Mouse (Mus musculus) gastrocnemius, adult 2 months (tissue): ENCODE data around the gene Med25. TPM values are rescaled to one million over a fixed set of nuclear protein-coding genes. Genes with fewer than 3 reads are reported as not detected.
"Not testable (repeated sequence)": the region's sequence is repeated elsewhere in the genome, so short reads cannot be mapped to it uniquely, and the experiment has no call there.

ENCODE experiments used
- DNase-seq: peaks from one replicate; pipeline ENCODE4 v3.0.0; 2022
- H3K27ac ChIP-seq: fragments of 200-600 bp; 2 replicates; pipeline ENCODE4 v1.8.1; 2022; ENCODE audit warnings: mild to moderate bottlenecking
- H3K4me3 ChIP-seq: fragments of 200-600 bp; 2 replicates; pipeline ENCODE4 v1.8.1; 2022; ENCODE audit warnings: mild to moderate bottlenecking, moderate library complexity
- CTCF ChIP-seq: fragments of 200-600 bp; IDR thresholded peaks from 2 replicates; pipeline ENCODE4 v1.8.1; 2022; ENCODE audit warnings: antibody characterized with exemption, mild to moderate bottlenecking, moderate library complexity
- intact Hi-C: fragments of 180-260 bp; cut with DNase I; formaldehyde crosslinking; loops from one replicate; pipeline ENCODE4 v1.15.1; 2025
- total RNA-seq, 2 experiments: library from RNA; stranded (reverse); gene quantifications; 2 replicates each; pipeline ENCODE4 v1.2.3; 2021

The Med25 gene
- total RNA-seq, 2 experiments from 2014 or later, result 53.1 to 68.5 TPM

GRCm38 (mm10) chr7:44890180-44890579, 2.3 kb downstream of the Med25 start:
- H3K4me3 ChIP-seq, result no peak overlapping the region
- no peak overlapping the region for H3K27ac ChIP-seq
- no peak for TF ChIP-seq CTCF
- DNase-seq, result no peak
- intact Hi-C loops, result no loop called here

GRCm38 (mm10) chr7:44888256-44889105, 4.0 kb downstream of the Med25 start:
- peak; percentile 61 for DNase-seq
- intact Hi-C loops, result no loop called here
- Histone ChIP-seq H3K27ac (peak overlapping the region; percentile 75), H3K4me3 (no peak overlapping the region)
- TF ChIP-seq CTCF, result no peak

- Histone ChIP-seq H3K4me3 (no peak overlapping the region), H3K27ac (peak overlapping the region; percentile 75; the same call in 1 of the 2 replicates)
- TF ChIP-seq CTCF, result no peak
- DNase-seq, result no peak
- intact Hi-C loops, result loop anchor here (2.0 kb wide), 1 partner anchor 14 kb away; no protein-coding TSS in a partner anchor
Measured at GRCm38 (mm10) chr7:44886964-44887363, 5.5 kb downstream of the Med25 start.

- TF ChIP-seq CTCF, result no peak
- no peak for DNase-seq
- Histone ChIP-seq H3K4me3 (no peak overlapping the region), H3K27ac (no peak overlapping the region)
- intact Hi-C loops, result no loop called here
Measured at GRCm38 (mm10) chr7:44884637-44885036, 7.9 kb downstream of the Med25 start.

GRCm38 (mm10) chr7:44883036-44883435, 9.5 kb downstream of the Med25 start:
- TF ChIP-seq CTCF, result no peak
- intact Hi-C loops, result no loop called here
- DNase-seq, result no peak
- Histone ChIP-seq H3K27ac (no peak overlapping the region), H3K4me3 (no peak overlapping the region)

GRCm38 (mm10) chr7:44877833-44878232, 14.7 kb downstream of the Med25 start:
- intact Hi-C loops, result no loop called here
- no peak for DNase-seq
- TF ChIP-seq CTCF, result no peak
- H3K4me3 ChIP-seq, result no peak overlapping the region
- no peak overlapping the region for H3K27ac ChIP-seq

GRCm38 (mm10) chr7:44871774-44872173, 20.7 kb downstream of the Med25 start:
- intact Hi-C loops, result loop anchor here (2.0 kb wide), 2 partner anchors 15 to 21 kb away; partner anchors contain the start of gene Med25
- H3K27ac ChIP-seq, H3K4me3 ChIP-seq, DNase-seq: not testable (repeated sequence)
- peak; percentile 41 for TF ChIP-seq CTCF

- intact Hi-C loops, result loop anchor here (2.0 kb wide), 1 partner anchor 22 kb away; the partner anchor contains the start of gene Med25
- no peak for DNase-seq
- H3K27ac ChIP-seq, result peak overlapping the region; percentile 40; the same call in 1 of the 2 replicates
- H3K4me3 ChIP-seq, result no peak overlapping the region
- no peak for TF ChIP-seq CTCF
Measured at GRCm38 (mm10) chr7:44871181-44871580, 21.3 kb downstream of the Med25 start.

GRCm38 (mm10) chr7:44870614-44871013, 21.9 kb downstream of the Med25 start:
- intact Hi-C loops, result loop anchor here (2.0 kb wide), 1 partner anchor 22 kb away; the partner anchor contains the start of gene Med25
- peak overlapping the region; percentile 97 for H3K4me3 ChIP-seq
- DNase-seq, result no peak
- H3K27ac ChIP-seq, result peak overlapping the region; percentile 99
- TF ChIP-seq CTCF, result no peak

- TF ChIP-seq CTCF, result no peak
- H3K27ac ChIP-seq, result peak within 1 kb of the TSS; percentile 99
- intact Hi-C loops, result loop anchor here (2.0 kb wide), 1 partner anchor 23 kb away; the partner anchor contains the start of gene Med25
- H3K4me3 ChIP-seq, result peak within 1 kb of the TSS; percentile 97
- peak; percentile 95 for DNase-seq
Measured at GRCm38 (mm10) chr7:44869697-44870528, 22.6 kb downstream of the Med25 start, which contains the start of gene Ptov1. Ptov1 (minus strand) TSS chr7:44869788.

GRCm38 (mm10) chr7:44868919-44869696, 23.4 kb downstream of the Med25 start:
- TF ChIP-seq CTCF, result no peak; the same call in 1 of the 2 replicates
- DNase-seq, result peak; percentile 85

GRCm38 (mm10) chr7:44868465-44868864, 24.0 kb downstream of the Med25 start:
- no peak for TF ChIP-seq CTCF
- DNase-seq, result peak; percentile 51
- H3K4me3 ChIP-seq, result peak overlapping the region; percentile 97
- peak overlapping the region; percentile 99 for H3K27ac ChIP-seq
- intact Hi-C loops, result no loop called here

More at GRCm38 (mm10) chr7:44868919-44869696, 23.4 kb downstream of the Med25 start:
- H3K4me3 ChIP-seq, result peak overlapping the region; percentile 97
- intact Hi-C loops, result no loop called here
- H3K27ac ChIP-seq, result peak overlapping the region; percentile 99
